Mouse (Mus musculus) cortical plate, adult 2 months (tissue): Measurements from ENCODE around the gene Cers3.

Experiments used
- CTCF ChIP-seq: fragments of 200-500 bp; IDR thresholded peaks from 2 replicates; pipeline ENCODE4 v1.5.1; 2011; ENCODE audit warnings: mild to moderate bottlenecking, control low read depth, low read length; ENCODE audit not compliant: insufficient read depth; ENCODE audit errors: extremely low read depth
- POLR2A ChIP-seq: fragments of 200-500 bp; IDR thresholded peaks from 2 replicates; pipeline ENCODE4 v1.6.1; 2011; ENCODE audit warnings: mild to moderate bottlenecking, low read length, control low read depth; ENCODE audit not compliant: insufficient read depth; ENCODE audit errors: extremely low read depth

GRCm38 (mm10) chr7:66847299-66847698 is 104.0 kb downstream of the Cers3 start:
- TF ChIP-seq POLR2A, result no peak
- no peak for TF ChIP-seq CTCF
